Mouse (Mus musculus) adrenal gland, postnatal 25 days (tissue): ENCODE measurements around the gene Larp7. TPM values are rescaled to one million over a fixed set of nuclear protein-coding genes. Genes with fewer than 3 reads are reported as not detected.

Experiments
- DNase-seq: peaks from one replicate; pipeline ENCODE4 v3.0.0; 2021; ENCODE audit warnings: mixed read lengths
- microRNA-seq, 2 experiments: library from miRNA; unstranded; fragments of <30 nt; microRNA quantifications; one replicate each; pipeline ENCODE4 v1.2.0; 2021
- total RNA-seq: library from RNA; stranded (reverse); gene quantifications from 2 replicates; pipeline ENCODE4 v1.2.3, GENCODE M21; 2021

The Larp7 gene
- total RNA-seq, 1 experiment from 2014 or later = 23.9 TPM

GRCm38 (mm10) chr3:127511786-127512746 is 41.1 kb downstream of the Larp7 start:
- no peak for DNase-seq

GRCm38 (mm10) chr3:127507878-127508783 is 45.0 kb downstream of the Larp7 start:
- no peak for DNase-seq

- peak; percentile 70 for DNase-seq
Measured at GRCm38 (mm10) chr3:127498742-127499400, 54.3 kb downstream of the Larp7 start, which contains the start of gene Ank2. Gene Ank2, minus strand, starts transcription at chr3:127499350.

- DNase-seq = peak; percentile 17
Measured at GRCm38 (mm10) chr3:127498197-127498741, 54.9 kb downstream of the Larp7 start.

- no peak for DNase-seq
Measured at GRCm38 (mm10) chr3:127492663-127493062, 60.5 kb downstream of the Larp7 start.

- DNase-seq = no peak
Measured at GRCm38 (mm10) chr3:127487302-127487701, 65.8 kb downstream of the Larp7 start.

Small RNA genes lying within 50 kb of the gene (microRNA-seq; reads per million reads assigned to microRNA genes)
- 6.4 to 48.4 reads per million in 2 experiments for gene Mir302a
- 7.1 to 46.0 reads per million in 2 experiments for gene Mir302b
- 0 to 5.5 reads per million in 2 experiments for gene Mir302c
- 11.4 to 69.0 reads per million in 2 experiments for gene Mir302d
- gene Mir367 = 0 reads per million in 2 experiments

Other genes starting within 250 kb of the Larp7 start
- 57.0 and 61.8 TPM in 2 replicates for gene Ank2, start 54.0 kb downstream of the Larp7 start, total RNA-seq
- 2.4 and 2.8 TPM in 2 replicates for gene Zgrf1, start 140 bp upstream of the Larp7 start, total RNA-seq
- gene Neurog2, start 79.8 kb upstream of the Larp7 start, total RNA-seq = not detected in 2 replicates
- 10.0 and 12.1 TPM in 2 replicates for gene Alpk1, start 227.2 kb upstream of the Larp7 start, total RNA-seq
- gene Tifa, start 236.5 kb upstream of the Larp7 start, total RNA-seq = 2.7 and 3.5 TPM in 2 replicates